Mouse (Mus musculus) erythroblast, embryonic 14.5 days (primary cell): ENCODE data around the gene E330009J07Rik.

Experiments used
- GATA1 ChIP-seq: IDR thresholded peaks from 2 replicates; pipeline ENCODE4 v1.6.1; 2012; ENCODE audit warnings: low read length, inconsistent platforms, mixed read lengths
- TAL1 ChIP-seq: IDR thresholded peaks from 3 replicates; pipeline ENCODE4 v1.6.1; 2012; ENCODE audit warnings: low read length, inconsistent platforms, mixed read lengths

GRCm38 (mm10) chr6:40429521-40429931 is 6.4 kb downstream of the E330009J07Rik start:
- TF ChIP-seq GATA1: no peak
- TF ChIP-seq TAL1: no peak
